Mouse (Mus musculus) MEL-GATA-1-ER (cell line): ENCODE measurements at regions not wholly inside any gene's neighbourhood (a gene's known extent, or its start where the extent isn't known, plus 50 kb on each side); places are given as distances from the start of the nearest gene placed in this dataset.

Experiments
- DNase-seq: peaks from one replicate; pipeline ENCODE4 v3.0.0-alpha.2; 2012; ENCODE audit warnings: low read depth; ENCODE audit errors: extremely low read depth

- DNase-seq: no peak
These were observed 334.8 kb downstream of the Efna5 start for GRCm38 (mm10) chr17:62546286-62546685.

- DNase-seq: no peak
These were observed 335.8 kb downstream of the Efna5 start for GRCm38 (mm10) chr17:62545330-62545729.

- no peak for DNase-seq
These were observed 337.8 kb downstream of the Efna5 start for GRCm38 (mm10) chr17:62543056-62543975.

- no peak for DNase-seq
These were observed 351.2 kb downstream of the Efna5 start for GRCm38 (mm10) chr17:62529911-62530310.

GRCm38 (mm10) chr17:62527556-62527955 is 353.6 kb downstream of the Efna5 start:
- DNase-seq: no peak

GRCm38 (mm10) chr17:62513635-62514034 is 367.5 kb downstream of the Efna5 start:
- no peak for DNase-seq

- no peak for DNase-seq
These were observed 370.9 kb downstream of the Efna5 start for GRCm38 (mm10) chr17:62510184-62510583.

GRCm38 (mm10) chr17:62507766-62508485 is 373.2 kb downstream of the Efna5 start:
- no peak for DNase-seq

GRCm38 (mm10) chr17:62504691-62505090 is 376.4 kb downstream of the Efna5 start:
- DNase-seq: no peak

GRCm38 (mm10) chr17:62470739-62471138 is 410.4 kb downstream of the Efna5 start:
- DNase-seq: no peak

GRCm38 (mm10) chr17:62469367-62469766 is 411.8 kb downstream of the Efna5 start:
- no peak for DNase-seq

- no peak for DNase-seq
These were observed 412.3 kb downstream of the Efna5 start for GRCm38 (mm10) chr17:62468859-62469258.

- DNase-seq: no peak
These were observed 414.0 kb downstream of the Efna5 start for GRCm38 (mm10) chr17:62467072-62467471.

GRCm38 (mm10) chr17:62464994-62465393 is 416.1 kb downstream of the Efna5 start:
- DNase-seq: no peak

- DNase-seq: no peak
These were observed 416.9 kb downstream of the Efna5 start for GRCm38 (mm10) chr17:62464228-62464627.

GRCm38 (mm10) chr17:62461304-62462245 is 419.5 kb downstream of the Efna5 start:
- DNase-seq: no peak

- peak; percentile 47 for DNase-seq
These were observed 422.2 kb downstream of the Efna5 start for GRCm38 (mm10) chr17:62458964-62459363.

GRCm38 (mm10) chr17:62438045-62438444 is 443.1 kb downstream of the Efna5 start:
- no peak for DNase-seq

GRCm38 (mm10) chr17:62436044-62436443 is 445.1 kb downstream of the Efna5 start:
- DNase-seq: no peak

GRCm38 (mm10) chr17:62423476-62424385 is 457.4 kb downstream of the Efna5 start:
- no peak for DNase-seq
